Mouse (Mus musculus) mouse trophoblast stem cell (cell line): ENCODE measurements around the gene 4930432M17Rik.

Experiments used
- in situ Hi-C, 2 experiments: fragments of 300-500 bp; cut with MseI, MboI; formaldehyde crosslinking; loops; 2 replicates in 1 of 2; 3 replicates in 1 of 2; pipeline ENCODE4 v1.15.1; 2025

The 4930432M17Rik gene

GRCm38 (mm10) chr3:121707106-121707505 is 36.5 kb downstream of the 4930432M17Rik start:
- in situ Hi-C loops, result no loop called here

GRCm38 (mm10) chr3:121710894-121711531 is 40.5 kb downstream of the 4930432M17Rik start:
- in situ Hi-C loops, result no loop called here

GRCm38 (mm10) chr3:121712222-121712621 is 41.7 kb downstream of the 4930432M17Rik start:
- in situ Hi-C loops, result no loop called here

- in situ Hi-C loops, result no loop called here
Observed at GRCm38 (mm10) chr3:121713151-121713701, 42.7 kb downstream of the 4930432M17Rik start.

- in situ Hi-C loops, result no loop called here
Observed at GRCm38 (mm10) chr3:121713816-121714215, 43.3 kb downstream of the 4930432M17Rik start.

- in situ Hi-C loops, result no loop called here
Observed at GRCm38 (mm10) chr3:121714461-121714860, 43.9 kb downstream of the 4930432M17Rik start.

GRCm38 (mm10) chr3:121715336-121715735 is 44.8 kb downstream of the 4930432M17Rik start:
- in situ Hi-C loops, result no loop called here

- in situ Hi-C loops, result no loop called here
Observed at GRCm38 (mm10) chr3:121715741-121716459, 45.3 kb downstream of the 4930432M17Rik start.

GRCm38 (mm10) chr3:121716480-121716879 is 45.9 kb downstream of the 4930432M17Rik start:
- in situ Hi-C loops, result no loop called here

- in situ Hi-C loops, result no loop called here
Observed at GRCm38 (mm10) chr3:121718679-121719078, 48.1 kb downstream of the 4930432M17Rik start.

- in situ Hi-C loops, result no loop called here
Observed at GRCm38 (mm10) chr3:121719701-121720100, 49.1 kb downstream of the 4930432M17Rik start.

GRCm38 (mm10) chr3:121720801-121721690 is 50.5 kb downstream of the 4930432M17Rik start:
- in situ Hi-C loops, result no loop called here

- in situ Hi-C loops, result no loop called here
Observed at GRCm38 (mm10) chr3:121721691-121722070, 51.1 kb downstream of the 4930432M17Rik start.

- in situ Hi-C loops, result no loop called here
Observed at GRCm38 (mm10) chr3:121722971-121723844, 52.6 kb downstream of the 4930432M17Rik start, which contains the start of gene F3. F3 (plus strand) TSS chr3:121723537.

GRCm38 (mm10) chr3:121723968-121724524 is 53.5 kb downstream of the 4930432M17Rik start:
- in situ Hi-C loops, result no loop called here

GRCm38 (mm10) chr3:121724553-121724952 is 54.0 kb downstream of the 4930432M17Rik start:
- in situ Hi-C loops, result no loop called here

- in situ Hi-C loops, result loop anchor here in 1 of 2 experiments (25.0 kb wide), 1 partner anchor 413 kb away; no protein-coding TSS in a partner anchor
Observed at GRCm38 (mm10) chr3:121725651-121726050, 55.1 kb downstream of the 4930432M17Rik start.

- in situ Hi-C loops, result loop anchor here (10.0 to 25.0 kb wide), 2 partner anchors 417 to 425 kb away; no protein-coding TSS in a partner anchor
Observed at GRCm38 (mm10) chr3:121729678-121730077, 59.1 kb downstream of the 4930432M17Rik start.
